Mouse (Mus musculus) heart, embryonic 11.5 days (tissue): ENCODE measurements around the gene Ppard. TPM values are rescaled to one million over a fixed set of nuclear protein-coding genes. Genes with fewer than 3 reads are reported as not detected.

Source experiments
- ATAC-seq: fragments of 200-750 bp; cut with Nextera tagmentation; replicated peaks from 2 replicates; pipeline ENCODE4 v1.8.0; 2017; ENCODE audit warnings: moderate library complexity; ENCODE audit not compliant: insufficient number of reproducible peaks, low FRiP score, low TSS enrichment
- H3K27ac ChIP-seq: fragments of 300-500 bp; sonication (generic); 2 replicates; pipeline ENCODE4 v1.5.1; 2014; ENCODE audit warnings: mild to moderate bottlenecking, low read depth, low read length
- H3K27me3 ChIP-seq: fragments of 300-500 bp; sonication (generic); 2 replicates; pipeline ENCODE4 v1.6.1; 2014; ENCODE audit warnings: mild to moderate bottlenecking, low read length, mixed read lengths; ENCODE audit not compliant: control insufficient read depth, insufficient read depth
- H3K36me3 ChIP-seq: fragments of 300-500 bp; sonication (generic); 2 replicates; pipeline ENCODE4 v1.6.1; 2014; ENCODE audit warnings: mild to moderate bottlenecking, low read length, moderate library complexity, mixed read lengths; ENCODE audit not compliant: control insufficient read depth, insufficient read depth
- H3K4me1 ChIP-seq: fragments of 300-500 bp; sonication (generic); 2 replicates; pipeline ENCODE4 v1.6.1; 2014; ENCODE audit warnings: low read length; ENCODE audit not compliant: control insufficient read depth, insufficient read depth
- H3K4me2 ChIP-seq: fragments of 300-500 bp; sonication (generic); 2 replicates; pipeline ENCODE4 v1.6.1; 2014; ENCODE audit warnings: mild to moderate bottlenecking, moderate library complexity
- H3K4me3 ChIP-seq: fragments of 300-500 bp; sonication (generic); 2 replicates; pipeline ENCODE4 v1.5.1; 2014; ENCODE audit warnings: low read depth, low read length
- H3K9ac ChIP-seq: fragments of 300-500 bp; sonication (generic); 2 replicates; pipeline ENCODE4 v1.6.1; 2014; ENCODE audit warnings: mild to moderate bottlenecking, low read depth, low read length, moderate library complexity
- H3K9me3 ChIP-seq: fragments of 300-500 bp; sonication (generic); replicated peaks from 2 replicates; pipeline ENCODE4 v1.6.1; 2016; ENCODE audit warnings: low read length; ENCODE audit not compliant: control insufficient read depth
- WGBS: fragments of 180-500 bp; shearing (Covaris S2); extraction: QIAGEN DNeasy Blood & Tissue Kit; methylation state at CpG from one replicate; pipeline ENCODE4 v1.1.7; 2014; ENCODE audit not compliant: insufficient replicate concordance; 5-methylcytosine and 5-hydroxymethylcytosine counted together
- polyA plus RNA-seq: library from polyadenylated mRNA; unstranded; fragments of >200 nt; fragmentation: Nextera tagmentation; extraction: Ambion mirVana; gene quantifications from 2 replicates; pipeline ENCODE4 v1.2.1, GENCODE M21; 2014

Ppard gene
- polyA plus RNA-seq, 1 experiment from 2014 or later = 2.0 TPM

DNA sequence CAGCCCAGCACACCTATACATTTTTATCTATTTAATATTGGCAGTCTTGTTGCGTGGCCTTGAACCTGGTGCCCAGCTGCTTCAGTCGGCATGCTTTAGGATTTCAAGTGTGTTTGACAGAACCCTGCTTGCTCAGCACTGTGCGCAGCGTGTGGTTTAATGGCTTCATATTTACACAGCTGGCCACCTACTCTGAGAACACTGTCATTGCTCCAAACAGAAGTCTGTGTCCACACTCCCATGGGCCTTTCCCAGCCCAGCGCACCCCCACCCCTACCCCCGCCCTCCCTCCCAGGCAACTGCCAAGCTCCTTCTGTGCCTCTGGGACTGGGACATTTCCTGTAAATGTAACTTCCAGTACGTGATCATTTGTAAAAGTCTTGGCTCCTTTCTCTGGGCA lies 20.7 kb downstream of the Ppard start:
- no peak overlapping the region for H3K9ac ChIP-seq
- no peak overlapping the region for H3K4me2 ChIP-seq
- no peaks in the 10 kb centered on the region for H3K27me3 ChIP-seq
- peaks cover 20% of the 10 kb centered on the region for H3K4me1 ChIP-seq
- H3K36me3 ChIP-seq = 0 out of 2 replicates have a peak, but pooled peaks cover 2% of the 10 kb centered on the region
- no peak overlapping the region for H3K4me3 ChIP-seq
- no peak overlapping the region for H3K27ac ChIP-seq
- 88% methylated on average over 7 of the region's 7 CpGs for WGBS
- ATAC-seq = no peak
- H3K9me3 ChIP-seq = no peaks in the 10 kb centered on the region

- H3K4me2 ChIP-seq = no peak overlapping the region
- no peak overlapping the region for H3K9ac ChIP-seq
- 51% methylated on average over 4 of the region's 4 CpGs for WGBS
- 0 out of 2 replicates have a peak, but pooled peaks cover 2% of the 10 kb centered on the region for H3K36me3 ChIP-seq
- H3K9me3 ChIP-seq = no peaks in the 10 kb centered on the region
- no peak overlapping the region for H3K4me3 ChIP-seq
- no peaks in the 10 kb centered on the region for H3K27me3 ChIP-seq
- H3K27ac ChIP-seq = no peak overlapping the region
- no peak for ATAC-seq
- H3K4me1 ChIP-seq = peaks cover 17% of the 10 kb centered on the region
Measured at GRCm38 (mm10) chr17:28254804-28255203, 22.3 kb downstream of the Ppard start.

- ATAC-seq = no peak
- Histone ChIP-seq H3K9me3 (no peaks in the 10 kb centered on the region), H3K4me3 (no peak overlapping the region), H3K27ac (peak overlapping the region; percentile 67; the same call in 1 of the 2 replicates), H3K4me2 (no peak overlapping the region; the same call in 1 of the 2 replicates), H3K4me1 (peaks cover 17% of the 10 kb centered on the region), H3K36me3 (0 out of 2 replicates have a peak, but pooled peaks cover 2% of the 10 kb centered on the region), H3K27me3 (no peaks in the 10 kb centered on the region), H3K9ac (no peak overlapping the region)
- WGBS = 20% methylated on average over 5 of the region's 5 CpGs
Measured at GRCm38 (mm10) chr17:28255651-28256050, 23.2 kb downstream of the Ppard start.

- no peak overlapping the region for H3K4me3 ChIP-seq
- no peak for ATAC-seq
- no peak overlapping the region for H3K4me2 ChIP-seq
- H3K4me1 ChIP-seq = peaks cover 28% of the 10 kb centered on the region
- H3K27ac ChIP-seq = peak overlapping the region; percentile 67
- no peaks in the 10 kb centered on the region for H3K9me3 ChIP-seq
- no peaks in the 10 kb centered on the region for H3K27me3 ChIP-seq
- H3K9ac ChIP-seq = no peak overlapping the region; the same call in 1 of the 2 replicates
- 49% methylated on average over 13 of the region's 13 CpGs for WGBS
- H3K36me3 ChIP-seq = 0 out of 2 replicates have a peak, but pooled peaks cover 2% of the 10 kb centered on the region
Measured at GRCm38 (mm10) chr17:28256651-28257328, 24.3 kb downstream of the Ppard start.

GRCm38 (mm10) chr17:28258325-28258724 lies 25.8 kb downstream of the Ppard start:
- no peak overlapping the region for H3K9ac ChIP-seq
- ATAC-seq = no peak
- H3K4me2 ChIP-seq = no peak overlapping the region
- H3K4me3 ChIP-seq = no peak overlapping the region
- H3K27ac ChIP-seq = no peak overlapping the region
- peaks cover 28% of the 10 kb centered on the region for H3K4me1 ChIP-seq
- no peaks in the 10 kb centered on the region for H3K36me3 ChIP-seq
- H3K27me3 ChIP-seq = no peaks in the 10 kb centered on the region
- no peaks in the 10 kb centered on the region for H3K9me3 ChIP-seq
- WGBS = 79% methylated on average over 9 of the region's 9 CpGs

GRCm38 (mm10) chr17:28259890-28260542 lies 27.5 kb downstream of the Ppard start:
- H3K4me3 ChIP-seq = no peak overlapping the region
- no peak overlapping the region for H3K4me2 ChIP-seq
- peaks cover 32% of the 10 kb centered on the region for H3K4me1 ChIP-seq
- H3K9me3 ChIP-seq = no peaks in the 10 kb centered on the region
- no peak for ATAC-seq
- 71% methylated on average over 16 of the region's 16 CpGs for WGBS
- H3K36me3 ChIP-seq = no peaks in the 10 kb centered on the region
- H3K9ac ChIP-seq = no peak overlapping the region
- H3K27me3 ChIP-seq = no peaks in the 10 kb centered on the region
- no peak overlapping the region for H3K27ac ChIP-seq

- Histone ChIP-seq H3K27ac (no peak overlapping the region), H3K4me2 (no peak overlapping the region), H3K4me1 (peaks cover 30% of the 10 kb centered on the region), H3K36me3 (no peaks in the 10 kb centered on the region), H3K4me3 (no peak overlapping the region), H3K9me3 (no peaks in the 10 kb centered on the region), H3K9ac (no peak overlapping the region), H3K27me3 (no peaks in the 10 kb centered on the region)
- ATAC-seq = no peak
- 78% methylated on average over 9 of the region's 9 CpGs for WGBS
Measured at GRCm38 (mm10) chr17:28260543-28260909, 28.0 kb downstream of the Ppard start.

GRCm38 (mm10) chr17:28261795-28262194 lies 29.3 kb downstream of the Ppard start:
- Histone ChIP-seq H3K27ac (no peak overlapping the region), H3K4me3 (no peak overlapping the region), H3K36me3 (no peaks in the 10 kb centered on the region), H3K27me3 (no peaks in the 10 kb centered on the region), H3K9me3 (no peaks in the 10 kb centered on the region), H3K4me1 (peaks cover 21% of the 10 kb centered on the region), H3K4me2 (no peak overlapping the region), H3K9ac (no peak overlapping the region)
- 32% methylated on average over 11 of the region's 11 CpGs for WGBS
- ATAC-seq = no peak; the same call in 1 of the 2 replicates
